Mouse (Mus musculus): Measurements from ENCODE around the gene Lag3. TPM values are rescaled to one million over a fixed set of nuclear protein-coding genes. Genes with fewer than 3 reads are reported as not detected.

The Lag3 gene
- polyA plus RNA-seq, 1 experiment from 2014 or later, result 1.4 TPM

DNA sequence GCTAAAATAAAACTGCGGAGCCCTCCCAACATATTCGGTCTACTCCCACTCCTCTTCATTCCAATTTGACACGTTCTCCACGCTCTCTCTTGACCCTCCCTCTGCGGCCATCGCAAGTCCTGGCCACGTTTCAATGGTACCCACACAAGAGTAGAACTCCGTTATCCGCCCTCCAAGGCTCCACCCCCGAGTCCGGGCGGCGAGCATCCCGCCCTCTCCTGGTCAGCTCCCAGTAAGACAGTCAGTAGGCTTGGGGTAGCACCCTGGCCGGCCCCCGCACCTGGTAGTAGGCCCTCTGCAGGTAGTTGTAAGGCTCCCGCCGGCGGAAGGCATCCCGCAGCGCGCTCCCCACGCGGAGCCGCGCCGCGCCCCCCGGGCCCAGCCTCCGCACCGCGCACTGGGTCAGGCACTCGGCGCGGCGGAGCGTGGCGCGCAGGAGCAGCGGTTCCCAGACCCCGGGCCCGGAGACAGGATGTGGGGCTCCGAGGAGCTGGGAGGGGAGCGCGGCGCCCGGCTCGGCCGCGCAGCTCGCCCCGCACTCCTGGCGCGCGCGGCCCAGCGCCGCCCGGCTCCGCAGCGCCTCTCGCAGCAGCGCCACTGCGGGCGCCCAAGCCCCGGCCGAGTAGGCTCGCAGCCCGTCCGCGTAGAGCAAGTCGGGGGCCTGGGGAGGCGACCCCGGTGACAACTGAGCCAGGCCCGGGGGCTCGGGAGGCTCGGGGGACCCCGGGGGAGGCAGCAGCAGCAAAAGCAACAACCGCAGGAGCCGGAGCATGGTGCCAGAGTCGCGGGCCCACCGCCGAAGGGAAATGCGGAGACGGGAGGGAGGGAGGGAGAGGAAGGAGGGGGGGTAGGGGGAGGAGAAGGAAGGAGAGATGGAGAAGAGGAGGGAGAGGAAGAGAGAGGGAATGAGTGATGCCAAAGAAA is 54.3 kb downstream of the Lag3 start, which contains the start of gene P3h3:
Gene P3h3, minus strand, starts transcription at position 837 of the 924 bp plus-strand sequence.
- Histone ChIP-seq H3K27me3 (ENCODE audit: control insufficient read depth, insufficient read depth, low read length) (no peaks in the 10 kb centered on the region), H3K9me3 (ENCODE audit: control insufficient read depth, low read length) (no peaks in the 10 kb centered on the region), H3K4me2 (ENCODE audit: low read depth, severe bottlenecking) (peak within 1 kb of the TSS; percentile 79), H3K9ac (ENCODE audit: low read length) (peak within 1 kb of the TSS; percentile 98), H3K4me3 (ENCODE audit: low read depth, low read length) (peak within 1 kb of the TSS; percentile 80), H3K36me3 (ENCODE audit: control insufficient read depth, insufficient read depth, low read length) (no peaks in the 10 kb centered on the region), H3K4me1 (ENCODE audit: control insufficient read depth, insufficient read depth, low read length) (peaks cover 28% of the 10 kb centered on the region), H3K27ac (replicated peaks; ENCODE audit: low read depth, low read length) (peak within 1 kb of the TSS; percentile 98)
- DNase-seq (ENCODE audit: low spot score), result peak; percentile 95
- peak; percentile 83 for ATAC-seq (ENCODE audit: insufficient number of reproducible peaks, low FRiP score, low TSS enrichment, low read depth)
- 1% methylated on average over 86 of the region's 86 CpGs for WGBS

DNA sequence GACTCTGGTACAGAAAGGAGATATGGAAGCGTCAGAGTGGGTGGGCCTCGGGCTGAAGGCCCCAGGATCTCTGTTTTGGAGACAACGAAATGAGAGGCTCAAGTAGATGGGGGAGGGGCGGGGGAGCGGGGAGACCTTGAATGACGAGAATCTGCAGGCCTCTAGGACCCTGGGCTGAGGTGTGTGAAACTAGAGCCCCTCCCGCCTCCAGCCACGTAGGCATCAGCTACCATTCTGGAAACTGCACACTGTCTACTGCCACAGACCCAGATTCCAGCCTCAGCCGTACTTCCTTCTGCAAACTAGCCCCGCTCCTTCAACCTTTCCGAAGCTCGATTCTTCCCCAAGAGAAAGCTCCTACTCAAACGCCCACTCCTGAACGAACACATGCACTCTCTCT is 55.2 kb downstream of the Lag3 start:
- peak overlapping the region; percentile 80 for H3K4me3 ChIP-seq (ENCODE audit: low read depth, low read length)
- H3K9me3 ChIP-seq (ENCODE audit: control insufficient read depth, low read length), result no peaks in the 10 kb centered on the region
- peak overlapping the region; percentile 89 for H3K27ac ChIP-seq (replicated peaks; ENCODE audit: low read depth, low read length)
- peak overlapping the region; percentile 79 for H3K4me2 ChIP-seq (ENCODE audit: low read depth, severe bottlenecking)
- H3K27me3 ChIP-seq (ENCODE audit: control insufficient read depth, insufficient read depth, low read length), result no peaks in the 10 kb centered on the region
- peak overlapping the region; percentile 98 for H3K9ac ChIP-seq (ENCODE audit: low read length)
- peak; percentile 55 for ATAC-seq (ENCODE audit: insufficient number of reproducible peaks, low FRiP score, low TSS enrichment, low read depth)
- H3K4me1 ChIP-seq (ENCODE audit: control insufficient read depth, insufficient read depth, low read length), result peaks cover 22% of the 10 kb centered on the region
- DNase-seq (ENCODE audit: low spot score), result peak; percentile 83
- WGBS, result 3% methylated on average over 14 of the region's 14 CpGs
- no peaks in the 10 kb centered on the region for H3K36me3 ChIP-seq (ENCODE audit: control insufficient read depth, insufficient read depth, low read length)

DNA sequence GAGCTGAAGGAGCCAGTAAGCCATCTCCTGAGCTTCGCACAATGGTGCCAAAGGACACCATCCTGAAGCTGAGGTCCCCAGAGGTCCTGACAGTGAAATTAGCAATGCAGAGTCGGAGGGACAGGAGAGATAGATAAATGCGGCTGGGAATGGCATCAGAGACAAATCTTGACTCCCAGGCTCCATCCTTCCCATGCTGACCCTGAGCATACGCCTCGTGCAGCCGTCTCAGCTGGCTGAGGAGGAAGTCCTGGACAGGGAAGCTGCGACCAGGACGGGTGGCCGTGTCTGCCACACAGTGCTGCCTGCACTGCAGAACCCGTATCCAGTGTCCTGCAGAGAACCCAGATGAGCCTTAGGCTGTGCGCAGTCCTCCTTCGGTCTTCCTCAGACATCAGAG is 56.9 kb downstream of the Lag3 start:
- H3K9ac ChIP-seq (ENCODE audit: low read length), result no peak overlapping the region; the same call in 1 of the 2 replicates
- no peaks in the 10 kb centered on the region for H3K36me3 ChIP-seq (ENCODE audit: control insufficient read depth, insufficient read depth, low read length)
- no peak for ATAC-seq (ENCODE audit: insufficient number of reproducible peaks, low FRiP score, low TSS enrichment, low read depth)
- no peaks in the 10 kb centered on the region for H3K27me3 ChIP-seq (ENCODE audit: control insufficient read depth, insufficient read depth, low read length)
- no peak overlapping the region for H3K27ac ChIP-seq (replicated peaks; ENCODE audit: low read depth, low read length)
- H3K4me1 ChIP-seq (ENCODE audit: control insufficient read depth, insufficient read depth, low read length), result peaks cover 16% of the 10 kb centered on the region
- H3K9me3 ChIP-seq (ENCODE audit: control insufficient read depth, low read length), result no peaks in the 10 kb centered on the region
- H3K4me2 ChIP-seq (ENCODE audit: low read depth, severe bottlenecking), result no peak overlapping the region
- no peak for DNase-seq (ENCODE audit: low spot score)
- WGBS, result 74% methylated on average over 12 of the region's 12 CpGs
- 0 out of 2 replicates have a peak overlapping the region, but pooled peaks have one; percentile 1 for H3K4me3 ChIP-seq (ENCODE audit: low read depth, low read length)

Other genes starting within 250 kb of the Lag3 start
- gene Lpcat3, start 248.7 kb downstream of the Lag3 start, polyA plus RNA-seq (2014; fragmentation: Nextera tagmentation; extraction: Ambion mirVana), result 44.1 and 46.1 TPM in 2 replicates
- gene Emg1, start 199.5 kb downstream of the Lag3 start, polyA plus RNA-seq (2014; fragmentation: Nextera tagmentation; extraction: Ambion mirVana), result 244 and 253 TPM in 2 replicates
- 424 and 427 TPM in 2 replicates for gene Phb2, start 199.4 kb downstream of the Lag3 start, polyA plus RNA-seq (2014; fragmentation: Nextera tagmentation; extraction: Ambion mirVana)
- gene Ptpn6, start 173.0 kb downstream of the Lag3 start, polyA plus RNA-seq (2014; fragmentation: Nextera tagmentation; extraction: Ambion mirVana), result 7.8 and 8.7 TPM in 2 replicates
- 491 and 549 TPM in 2 replicates for gene Grcc10, start 170.3 kb downstream of the Lag3 start, polyA plus RNA-seq (2014; fragmentation: Nextera tagmentation; extraction: Ambion mirVana)
- gene Gm45234, start 155.7 kb downstream of the Lag3 start, polyA plus RNA-seq (2014; fragmentation: Nextera tagmentation; extraction: Ambion mirVana), result 0.13 TPM in 1 of 2 replicates, not detected in the other
- 13.1 and 14.0 TPM in 2 replicates for gene Atn1, start 155.2 kb downstream of the Lag3 start, polyA plus RNA-seq (2014; fragmentation: Nextera tagmentation; extraction: Ambion mirVana)
- gene Eno2, start 142.0 kb downstream of the Lag3 start, polyA plus RNA-seq (2014; fragmentation: Nextera tagmentation; extraction: Ambion mirVana), result 1.8 and 3.0 TPM in 2 replicates
- gene Lrrc23, start 132.0 kb downstream of the Lag3 start, polyA plus RNA-seq (2014; fragmentation: Nextera tagmentation; extraction: Ambion mirVana), result 0.91 and 1.0 TPM in 2 replicates
- gene Spsb2, start 103.0 kb downstream of the Lag3 start, polyA plus RNA-seq (2014; fragmentation: Nextera tagmentation; extraction: Ambion mirVana), result 5.3 and 5.5 TPM in 2 replicates
- 724 and 825 TPM in 2 replicates for gene Tpi1, start 97.4 kb downstream of the Lag3 start, polyA plus RNA-seq (2014; fragmentation: Nextera tagmentation; extraction: Ambion mirVana)
- gene Usp5, start 82.2 kb downstream of the Lag3 start, polyA plus RNA-seq (2014; fragmentation: Nextera tagmentation; extraction: Ambion mirVana), result 152 and 153 TPM in 2 replicates
- 243 and 249 TPM in 2 replicates for gene Cdca3, start 82.2 kb downstream of the Lag3 start, polyA plus RNA-seq (2014; fragmentation: Nextera tagmentation; extraction: Ambion mirVana)
- gene Gnb3, start 71.4 kb downstream of the Lag3 start, polyA plus RNA-seq (2014; fragmentation: Nextera tagmentation; extraction: Ambion mirVana), result 0.40 and 0.43 TPM in 2 replicates
- gene P3h3, start 54.0 kb downstream of the Lag3 start, polyA plus RNA-seq (2014; fragmentation: Nextera tagmentation; extraction: Ambion mirVana), result 23.1 and 25.4 TPM in 2 replicates
- 0.92 and 0.98 TPM in 2 replicates for gene Gpr162, start 47.7 kb downstream of the Lag3 start, polyA plus RNA-seq (2014; fragmentation: Nextera tagmentation; extraction: Ambion mirVana)
- gene Cd4, start 23.5 kb downstream of the Lag3 start, polyA plus RNA-seq (2014; fragmentation: Nextera tagmentation; extraction: Ambion mirVana), result 0.06 TPM in 1 of 2 replicates, not detected in the other
- 221 and 223 TPM in 2 replicates for gene Ptms, start 8.4 kb upstream of the Lag3 start, polyA plus RNA-seq (2014; fragmentation: Nextera tagmentation; extraction: Ambion mirVana)
- gene Mlf2, start 19.7 kb upstream of the Lag3 start, polyA plus RNA-seq (2014; fragmentation: Nextera tagmentation; extraction: Ambion mirVana), result 406 and 414 TPM in 2 replicates
- gene Cops7a, start 53.8 kb upstream of the Lag3 start, polyA plus RNA-seq (2014; fragmentation: Nextera tagmentation; extraction: Ambion mirVana), result 126 and 129 TPM in 2 replicates
- 2.2 and 2.4 TPM in 2 replicates for gene Pianp, start 85.0 kb upstream of the Lag3 start, polyA plus RNA-seq (2014; fragmentation: Nextera tagmentation; extraction: Ambion mirVana)
- 11.0 and 12.9 TPM in 2 replicates for gene Zfp384, start 97.4 kb upstream of the Lag3 start, polyA plus RNA-seq (2014; fragmentation: Nextera tagmentation; extraction: Ambion mirVana)
- gene Ing4, start 128.1 kb upstream of the Lag3 start, polyA plus RNA-seq (2014; fragmentation: Nextera tagmentation; extraction: Ambion mirVana), result 128 and 134 TPM in 2 replicates
- gene Acrbp, start 138.0 kb upstream of the Lag3 start, polyA plus RNA-seq (2014; fragmentation: Nextera tagmentation; extraction: Ambion mirVana), result 13.3 and 16.1 TPM in 2 replicates
- 0.32 TPM in 1 of 2 replicates, not detected in the other for gene Lpar5, start 156.2 kb upstream of the Lag3 start, polyA plus RNA-seq (2014; fragmentation: Nextera tagmentation; extraction: Ambion mirVana)
- gene Chd4, start 184.3 kb upstream of the Lag3 start, polyA plus RNA-seq (2014; fragmentation: Nextera tagmentation; extraction: Ambion mirVana), result 110 and 117 TPM in 2 replicates
- gene Nop2, start 220.2 kb upstream of the Lag3 start, polyA plus RNA-seq (2014; fragmentation: Nextera tagmentation; extraction: Ambion mirVana), result 71.4 and 76.3 TPM in 2 replicates
- 12.7 and 14.5 TPM in 2 replicates for gene Iffo1, start 233.5 kb upstream of the Lag3 start, polyA plus RNA-seq (2014; fragmentation: Nextera tagmentation; extraction: Ambion mirVana)

All from limb, embryonic 11.5 days (tissue).